Mouse (Mus musculus): Measurements from ENCODE around the gene Zfp143. TPM values are rescaled to one million over a fixed set of nuclear protein-coding genes. Genes with fewer than 3 reads are reported as not detected.
"Not testable (repeated sequence)": the region's sequence is repeated elsewhere in the genome, so short reads cannot be mapped to it uniquely, and the experiment has no call there.

Gene Zfp143
- total RNA-seq (2022) = 10 to 100 TPM in 3 of 4 experiments, 1 to 10 TPM in 1; 9.7 to 13.4 (median 11.9) TPM

DNA sequence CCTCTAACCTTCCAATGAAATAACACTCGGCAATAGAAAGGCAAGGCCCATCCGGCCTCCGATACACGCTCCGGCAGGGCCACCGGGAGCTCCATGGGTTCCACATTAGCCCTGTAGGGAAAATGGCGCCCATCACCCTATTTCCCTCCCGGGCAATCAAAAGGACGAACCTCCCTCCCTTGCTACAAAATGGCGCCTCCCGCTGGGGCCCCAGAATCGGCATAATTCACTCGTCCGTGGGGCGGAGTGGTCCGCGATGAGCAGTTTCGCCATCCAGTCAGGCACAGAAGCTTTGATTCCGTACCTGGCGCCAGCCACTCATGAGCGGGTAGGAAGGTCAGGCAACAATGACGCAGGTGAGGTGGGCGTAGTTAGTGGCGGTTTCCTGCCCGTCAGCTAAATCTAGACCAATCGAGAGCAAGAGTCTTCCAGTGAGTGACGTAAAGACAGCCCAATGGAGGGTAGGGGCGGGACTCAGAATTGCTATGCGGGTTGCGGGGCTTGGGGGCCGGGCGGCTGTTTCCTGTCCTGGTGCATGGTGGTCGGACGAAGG, at the start of gene Zfp143:
Gene Zfp143, plus strand, starts transcription at position 19 of the 553 bp plus-strand sequence.
- DNase-seq (ENCODE audit: low spot score in 2 of 2) = peak; percentile 100

DNA sequence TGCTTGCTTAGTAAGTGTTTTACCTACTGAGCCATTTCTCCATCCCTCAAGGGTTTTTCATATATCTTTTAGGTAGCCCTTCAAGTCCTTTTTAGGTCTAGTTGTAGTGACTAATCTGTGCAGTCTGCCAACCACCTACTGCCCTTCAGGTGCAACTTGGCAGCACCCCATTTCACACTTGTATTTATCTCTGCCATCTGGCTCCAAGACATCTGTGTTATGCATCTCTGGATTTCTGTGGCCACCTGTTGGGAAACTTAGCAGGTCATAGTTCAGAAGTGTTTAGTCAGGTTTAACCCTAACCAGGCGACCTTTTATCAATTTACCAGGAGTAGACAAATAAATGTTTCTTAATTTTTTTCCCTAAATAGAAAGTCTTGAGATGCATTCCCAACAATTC, 49.6 kb upstream of the Zfp143 start:
- DNase-seq (ENCODE audit: low spot score in 2 of 2) = no peak

DNA sequence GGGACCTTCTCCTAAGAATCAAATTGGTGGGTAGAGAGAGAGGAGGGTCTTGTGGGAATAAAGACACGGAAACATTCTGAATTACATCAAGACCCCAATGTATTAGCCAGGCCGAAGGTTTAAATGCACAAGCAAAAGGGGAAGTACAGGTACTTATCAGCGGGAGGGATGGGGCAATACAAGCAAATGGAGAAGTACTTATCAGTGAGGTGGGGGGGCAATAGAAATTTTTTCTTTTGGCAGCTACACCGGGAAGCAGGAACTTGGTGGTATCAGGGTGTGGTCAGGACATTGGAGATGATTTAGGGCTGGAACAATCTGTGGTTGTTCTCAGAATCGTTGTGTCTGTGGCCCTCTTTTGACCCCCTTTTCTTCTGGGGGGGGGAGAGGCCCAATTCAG, 46.7 kb upstream of the Zfp143 start:
- DNase-seq (ENCODE audit: low spot score in 2 of 2) = no peak

DNA sequence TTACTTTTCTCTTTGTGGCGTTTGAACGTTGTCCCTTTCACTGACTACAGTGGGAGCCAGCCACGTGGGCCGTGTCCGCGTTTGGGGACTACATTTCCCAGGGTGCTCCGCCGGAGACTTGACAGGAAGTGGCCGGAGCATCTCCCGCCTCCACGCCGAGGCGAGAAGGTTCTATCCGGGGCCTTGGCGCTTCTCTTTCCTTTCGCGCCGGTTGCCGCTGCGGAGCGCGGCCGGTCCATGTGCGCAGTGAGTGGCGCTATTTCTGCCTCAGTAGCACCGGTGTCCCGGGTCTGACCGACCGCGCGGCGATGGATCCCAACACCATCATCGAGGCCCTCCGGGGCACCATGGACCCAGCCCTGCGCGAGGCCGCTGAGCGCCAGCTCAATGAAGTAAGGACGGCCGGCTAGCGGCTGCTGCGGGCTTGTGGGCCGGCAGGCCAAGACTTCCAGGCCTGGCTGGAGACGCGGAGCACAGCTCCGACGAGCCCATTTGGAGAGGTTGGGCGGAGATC, 42.8 kb upstream of the Zfp143 start, which contains the start of gene Ipo7:
Gene Ipo7, plus strand, starts transcription at position 158 of the 514 bp plus-strand sequence.
- DNase-seq (ENCODE audit: low spot score in 2 of 2) = peak; percentile 91

DNA sequence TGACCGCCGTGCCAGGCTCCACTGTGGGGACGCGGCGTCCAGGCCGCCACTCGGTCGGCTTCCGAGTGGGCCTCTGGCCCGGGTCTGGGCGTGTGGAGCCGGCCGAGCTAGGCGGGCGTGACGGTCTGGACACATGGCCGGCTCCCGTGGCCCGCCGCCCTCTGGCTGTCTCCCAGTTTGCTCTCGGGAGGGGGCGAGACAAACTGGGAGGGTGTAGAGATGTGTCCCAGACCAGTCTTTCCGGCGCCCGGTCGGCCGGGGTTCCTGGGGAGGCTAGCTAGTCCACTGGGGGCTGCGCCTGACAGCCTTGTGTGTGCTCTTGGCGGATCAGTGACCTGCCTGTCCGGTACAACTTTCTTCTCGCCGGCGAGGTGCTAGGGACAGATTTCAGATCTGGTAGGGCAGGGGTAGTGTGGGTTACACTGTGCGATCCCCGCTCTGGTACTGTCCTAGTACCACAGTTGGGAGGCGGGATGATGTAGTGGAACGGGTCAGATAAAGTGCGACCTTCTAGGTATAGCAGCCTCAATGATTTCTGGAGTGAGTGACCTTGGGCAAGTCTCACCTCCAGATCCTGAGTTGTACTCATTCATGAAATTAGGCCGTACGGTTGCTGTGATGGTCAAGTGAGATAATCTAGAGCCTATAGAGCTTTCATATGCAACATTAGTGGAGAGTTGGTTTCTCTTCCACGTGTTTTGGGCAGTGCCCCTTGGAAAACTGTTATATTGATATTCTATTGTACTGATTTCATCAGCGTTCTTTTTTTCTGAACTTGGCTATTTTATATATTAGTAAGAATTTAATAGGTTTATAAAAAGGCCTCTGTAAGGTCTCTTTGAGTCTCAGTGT, 42.2 kb upstream of the Zfp143 start:
- DNase-seq (ENCODE audit: low spot score in 2 of 2) = peak; percentile 15 to 19

DNA sequence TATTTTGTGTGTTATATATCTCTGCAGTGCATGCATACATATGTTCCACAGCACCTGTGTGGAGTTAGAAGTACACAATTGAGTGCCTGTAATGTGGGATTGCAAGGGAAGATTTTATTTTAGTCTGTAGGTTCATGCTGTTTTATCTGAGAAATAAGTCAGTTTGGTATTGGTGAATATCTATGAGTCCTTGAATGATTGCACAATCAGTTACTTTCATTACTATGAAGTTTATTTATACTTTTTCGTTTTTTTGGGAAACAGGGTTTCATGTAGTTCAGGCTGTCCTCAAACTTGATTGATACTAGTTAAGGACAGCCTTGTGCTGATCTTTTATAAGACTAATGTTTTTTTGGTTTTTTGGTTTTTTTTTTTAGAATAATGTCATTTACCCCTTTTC, 37.5 kb upstream of the Zfp143 start:
- no peak for DNase-seq (ENCODE audit: low spot score in 2 of 2)

DNA sequence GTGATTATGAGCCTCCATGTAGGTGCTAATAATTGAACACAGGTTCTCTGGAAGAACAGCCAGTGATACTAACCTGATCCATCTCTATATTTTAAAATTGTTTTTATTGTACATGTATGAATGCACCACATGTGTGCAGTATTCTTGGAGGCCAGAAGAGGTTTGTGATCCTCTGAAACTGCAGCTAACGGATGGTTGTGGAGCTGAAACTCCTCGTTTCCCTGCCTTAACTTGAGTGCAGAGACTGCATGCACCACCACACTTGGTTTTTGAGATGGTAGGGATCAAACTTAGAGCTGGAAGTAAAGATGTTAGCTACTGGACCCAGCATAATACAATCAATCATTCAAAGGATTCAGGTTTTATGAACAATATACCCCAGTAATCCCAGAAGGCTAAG, 34.4 kb upstream of the Zfp143 start:
- DNase-seq (ENCODE audit: low spot score in 2 of 2) = no peak

DNA sequence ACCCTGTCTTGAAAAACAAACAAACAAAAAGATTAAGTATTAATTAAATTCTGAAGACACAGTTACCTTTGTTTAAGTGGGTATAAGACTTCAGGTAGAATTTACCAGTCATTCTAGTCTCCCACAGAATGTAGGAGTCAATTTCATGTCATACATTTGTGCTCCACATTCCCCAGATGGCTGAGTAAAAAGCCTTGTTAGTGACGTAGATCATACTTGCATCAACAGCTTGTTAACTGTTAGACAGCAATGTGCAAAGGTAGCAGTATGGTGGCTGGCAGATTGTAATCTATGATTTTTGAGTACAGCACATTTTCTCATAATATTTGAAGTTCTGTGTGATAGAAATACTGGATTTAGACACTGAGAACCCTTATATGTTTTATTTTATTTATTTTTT, 32.2 kb upstream of the Zfp143 start:
- no peak for DNase-seq (ENCODE audit: low spot score in 2 of 2)

DNA sequence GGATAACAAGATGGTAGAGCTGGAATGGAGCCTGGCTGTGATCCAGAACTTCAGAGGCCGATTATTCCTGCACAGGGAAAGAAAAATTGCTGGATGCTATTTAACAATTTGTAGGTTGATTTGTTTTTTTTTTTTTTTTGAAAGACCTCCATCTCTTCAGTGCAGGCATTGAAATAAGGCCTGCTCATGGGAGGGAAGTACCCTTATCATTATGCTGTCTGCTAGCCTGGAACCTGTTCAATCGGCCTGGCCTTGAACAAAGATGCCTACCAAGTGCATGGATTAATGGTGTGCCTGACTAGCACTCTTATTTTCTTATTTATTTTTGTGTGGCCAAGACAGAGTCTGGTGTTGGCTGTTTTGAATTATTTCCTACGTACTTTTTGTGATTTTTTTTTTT, 30.7 kb upstream of the Zfp143 start:
- DNase-seq (ENCODE audit: low spot score in 2 of 2) = no peak

DNA sequence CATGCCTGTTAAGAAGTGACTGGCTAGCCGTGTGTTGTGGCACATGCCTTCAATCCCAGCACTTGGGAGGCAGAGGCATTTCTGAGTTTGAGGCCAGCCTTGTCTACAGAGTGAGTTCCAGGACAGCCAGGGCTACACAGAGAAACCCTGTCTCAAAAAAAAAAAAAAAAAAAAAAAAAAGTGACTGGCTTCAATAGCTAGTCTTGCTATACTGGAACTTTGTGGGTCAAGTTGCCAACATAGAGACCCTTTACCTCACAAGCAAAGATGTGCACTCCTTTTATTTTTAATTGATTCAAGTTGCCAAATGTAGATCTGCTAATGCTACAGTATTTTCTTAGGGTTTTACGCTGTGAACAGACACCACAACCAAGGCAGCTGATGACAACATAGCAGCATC, 3.3 kb upstream of the Zfp143 start:
- not testable (repeated sequence) for DNase-seq (ENCODE audit: low spot score in 2 of 2)

DNA sequence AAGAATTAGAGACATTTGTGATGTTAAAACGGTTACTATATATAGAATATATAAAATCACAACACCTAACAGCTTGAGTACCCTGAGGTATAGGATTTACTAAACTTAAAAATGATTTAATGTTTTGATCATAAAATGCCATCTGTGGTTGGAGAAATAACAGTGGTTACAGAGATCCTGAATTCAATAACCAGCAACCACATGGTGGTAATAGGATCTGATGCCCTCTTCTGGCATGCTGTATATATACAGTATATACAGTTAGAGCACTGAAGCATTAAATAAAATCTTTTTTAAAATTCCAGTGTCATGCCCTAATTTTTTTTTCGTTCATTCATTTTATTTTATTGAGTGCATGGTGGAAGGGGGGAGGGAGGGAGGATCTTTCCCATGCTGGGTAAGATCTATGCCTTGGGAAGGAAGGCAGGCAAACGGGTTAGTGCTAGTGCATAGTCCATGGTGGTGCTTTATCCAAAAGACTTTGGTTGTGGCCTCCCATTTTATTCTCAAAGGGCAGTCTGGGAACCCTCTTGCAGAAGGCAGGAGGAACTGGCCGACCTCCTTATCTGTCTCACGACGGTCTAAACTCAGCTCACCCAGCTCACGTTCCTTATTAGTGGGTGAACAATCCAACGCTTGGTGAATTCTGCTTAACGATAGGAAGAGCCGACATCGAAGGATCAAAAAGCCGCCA, 1.8 kb upstream of the Zfp143 start:
- no peak for DNase-seq (ENCODE audit: low spot score in 2 of 2)

DNA sequence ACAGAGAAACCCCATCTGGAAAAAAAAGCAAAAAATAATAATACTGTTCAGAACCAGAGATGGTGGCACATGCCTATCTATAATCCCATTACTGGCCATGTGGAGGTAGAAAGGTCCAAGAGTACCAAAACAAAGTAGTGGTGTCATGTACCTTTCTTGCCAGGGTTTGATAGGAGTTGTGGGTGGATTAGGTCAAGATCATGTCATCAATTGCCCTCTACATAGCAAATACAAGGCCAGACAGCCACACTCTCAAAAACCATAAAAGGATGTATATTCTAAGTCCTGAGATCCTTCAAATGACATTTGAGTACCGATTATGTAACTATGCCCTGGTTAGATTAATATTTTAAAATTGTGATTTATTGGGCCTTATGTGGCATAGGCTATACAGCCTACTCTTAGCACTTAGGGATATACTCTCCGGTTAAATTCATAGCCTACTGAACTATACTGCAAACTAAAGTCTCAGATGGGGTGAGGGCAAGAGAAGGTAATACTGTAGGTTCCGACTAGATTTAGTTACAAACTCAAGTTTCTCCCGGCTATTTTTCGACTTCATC, 830 bp upstream of the Zfp143 start:
- no peak for DNase-seq (ENCODE audit: low spot score in 2 of 2)

DNA sequence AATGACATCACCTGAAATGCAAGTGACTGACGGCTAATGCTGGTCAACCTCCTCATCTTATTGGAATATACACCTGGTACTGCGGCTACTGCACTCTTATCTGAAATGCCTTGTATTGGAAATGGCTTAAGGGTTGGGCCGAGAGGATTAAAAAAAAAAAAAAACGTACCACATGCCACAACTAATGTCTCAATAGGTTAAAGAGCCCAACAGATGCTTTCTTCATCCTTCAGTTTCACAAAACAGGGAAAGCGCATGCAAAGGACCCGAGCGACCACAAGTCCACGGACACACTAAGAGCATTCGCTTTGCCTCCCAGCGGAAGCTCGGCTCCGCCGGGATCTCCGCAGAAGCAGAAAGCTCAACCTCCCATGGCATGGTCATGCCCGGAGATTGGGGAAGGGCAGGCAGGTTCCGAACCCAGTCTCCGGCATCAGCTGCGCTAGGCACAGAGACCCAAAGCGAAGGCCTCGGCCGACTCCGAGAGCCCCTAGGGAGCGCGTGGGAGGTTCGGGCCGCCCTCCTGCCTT, 283 bp upstream of the Zfp143 start:
- no peak for DNase-seq (ENCODE audit: low spot score in 2 of 2)

DNA sequence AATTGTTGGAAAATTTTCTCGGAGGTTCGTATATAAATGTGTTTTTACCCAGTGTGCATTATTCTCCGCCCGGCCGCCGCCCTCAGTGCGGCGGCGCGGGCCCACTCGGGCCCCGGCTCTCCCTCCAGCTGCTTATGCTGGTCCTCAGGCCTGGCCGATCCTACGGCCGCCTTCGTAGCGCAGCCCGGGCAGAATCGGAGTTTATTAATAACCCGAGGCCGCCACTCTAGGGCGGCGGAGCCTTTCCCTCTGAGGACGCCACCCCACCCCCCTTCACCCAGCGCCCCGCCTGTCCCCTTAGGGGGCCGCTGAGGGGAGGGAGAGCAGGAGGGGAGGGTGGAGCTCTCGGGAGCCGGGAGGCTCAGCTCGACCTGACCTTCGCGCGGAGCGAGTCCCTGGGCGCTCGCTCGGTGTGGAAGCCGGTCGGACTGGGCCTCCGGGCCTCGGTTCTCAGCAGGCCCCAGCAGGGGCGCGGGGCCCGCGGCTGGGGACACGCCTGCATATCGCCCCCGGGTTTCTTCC, 796 bp downstream of the Zfp143 start:
- peak; percentile 72 to 78 for DNase-seq (ENCODE audit: low spot score in 2 of 2)

DNA sequence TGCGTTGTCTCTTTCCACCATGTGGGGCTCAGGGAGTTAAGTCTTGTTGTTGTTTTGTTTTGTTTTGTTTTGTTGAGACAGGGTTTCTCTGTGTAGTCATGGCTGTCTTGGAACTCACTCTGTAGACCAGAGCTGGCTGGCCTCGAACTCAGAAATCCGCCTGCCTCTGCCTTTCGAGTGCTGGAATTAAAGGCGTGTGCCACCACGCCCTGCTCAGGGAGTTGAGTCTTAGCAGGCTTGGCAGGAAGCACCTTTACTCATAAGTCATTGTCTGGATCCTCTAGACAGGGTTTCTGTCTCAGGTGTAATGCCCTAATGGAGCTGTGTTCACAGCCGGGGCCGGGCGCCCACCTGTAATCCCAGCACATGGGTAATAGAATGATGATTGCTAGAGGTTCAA, 2.7 kb downstream of the Zfp143 start:
- no peak for DNase-seq (ENCODE audit: low spot score in 2 of 2)

DNA sequence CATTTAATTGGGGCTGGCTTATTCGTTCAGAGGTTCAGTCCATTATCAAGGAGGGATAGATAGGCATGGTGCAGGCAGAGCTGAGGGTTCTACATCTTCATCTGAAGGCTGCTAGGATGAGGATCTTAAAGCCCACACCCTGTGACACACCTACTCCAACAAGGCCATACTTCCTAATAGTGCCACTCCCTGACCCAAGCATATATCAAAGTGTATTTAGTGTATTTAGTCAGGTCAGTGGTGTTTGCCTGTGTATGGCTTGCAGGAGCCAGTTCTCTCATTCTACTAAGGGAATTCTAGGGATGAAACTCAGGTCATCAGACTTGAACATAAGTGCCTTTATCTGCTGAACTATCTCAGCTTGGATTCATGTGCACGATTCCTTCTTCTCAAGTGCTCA, 8.1 kb downstream of the Zfp143 start:
- DNase-seq (ENCODE audit: low spot score in 2 of 2) = no peak

DNA sequence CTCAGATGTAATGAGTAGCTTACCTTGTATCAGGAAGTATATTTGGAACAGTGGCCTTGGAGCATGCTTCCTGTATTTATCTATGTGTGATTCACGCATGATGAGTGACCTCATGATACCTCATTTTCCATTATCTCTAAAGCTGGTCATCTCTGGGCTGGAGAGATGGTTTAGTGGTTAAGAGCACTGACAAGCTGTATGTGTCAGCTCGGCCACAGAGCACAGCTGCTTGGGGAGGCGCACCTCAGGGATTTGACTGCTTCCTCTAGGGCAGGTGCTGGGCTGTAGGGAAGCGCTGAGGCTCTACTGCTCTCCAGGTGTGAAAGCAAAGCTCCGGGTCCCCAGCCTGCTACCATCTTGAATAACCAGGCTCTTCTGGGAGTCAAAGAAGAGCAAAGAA, 17.2 kb downstream of the Zfp143 start:
- DNase-seq (ENCODE audit: low spot score in 2 of 2) = no peak

DNA sequence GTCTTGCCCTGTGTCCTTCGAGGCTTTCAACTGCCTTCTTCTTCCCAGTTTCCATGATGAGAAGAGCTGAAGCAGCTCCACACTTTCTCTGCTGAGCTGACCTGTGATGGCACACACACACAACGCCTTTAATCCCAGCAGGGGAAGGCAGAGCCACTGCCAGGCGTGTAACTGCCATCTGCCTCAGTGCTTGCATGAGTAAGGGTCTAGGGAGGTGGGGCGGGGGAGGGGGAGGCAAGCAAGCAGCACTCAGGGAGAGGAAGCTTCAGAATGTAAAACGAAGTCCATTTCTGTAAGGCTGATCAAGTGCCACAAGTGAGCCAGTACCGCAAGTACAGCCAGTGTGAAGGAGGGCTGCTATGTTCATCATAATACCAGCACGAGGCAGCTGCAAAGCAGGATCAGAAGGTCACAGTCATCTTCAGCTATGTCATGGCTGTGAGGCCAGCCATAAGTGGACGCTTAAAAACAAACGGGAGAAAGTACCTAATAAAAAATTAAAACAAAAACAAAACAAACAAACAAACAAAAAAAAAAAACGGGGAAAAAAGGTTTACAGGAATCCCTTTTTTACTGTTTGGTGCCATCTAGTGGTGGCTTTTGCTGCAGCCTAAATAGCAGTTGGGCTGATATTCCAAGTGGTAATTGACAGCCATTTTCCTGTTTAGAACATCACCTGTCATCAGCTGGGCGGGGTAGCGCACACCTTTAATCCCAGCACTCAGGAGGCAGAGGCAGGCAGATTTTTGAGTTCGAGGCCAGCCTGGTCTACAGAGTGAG, 22.6 kb downstream of the Zfp143 start:
- DNase-seq (ENCODE audit: low spot score in 2 of 2) = peak in 1 of 2 experiments; percentile 27

DNA sequence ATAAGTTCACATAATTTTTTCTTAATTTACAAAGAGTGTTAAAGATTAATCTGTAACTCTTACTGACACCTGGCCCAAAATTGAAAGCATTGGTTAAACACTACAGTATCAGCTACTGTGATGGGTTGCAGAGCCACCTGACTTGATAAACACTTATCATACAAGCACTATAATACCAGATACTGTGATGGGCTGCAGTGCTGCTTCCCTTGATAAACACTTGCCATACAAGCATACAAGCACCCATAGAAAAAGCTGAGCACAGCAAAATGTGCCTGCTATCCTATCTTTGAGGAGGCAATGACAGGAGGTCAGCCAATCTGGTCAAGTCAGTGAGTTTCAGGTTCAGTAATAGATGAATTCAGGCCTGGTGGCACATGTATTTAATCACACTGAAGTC, 24.2 kb downstream of the Zfp143 start:
- DNase-seq (ENCODE audit: low spot score in 2 of 2) = no peak

DNA sequence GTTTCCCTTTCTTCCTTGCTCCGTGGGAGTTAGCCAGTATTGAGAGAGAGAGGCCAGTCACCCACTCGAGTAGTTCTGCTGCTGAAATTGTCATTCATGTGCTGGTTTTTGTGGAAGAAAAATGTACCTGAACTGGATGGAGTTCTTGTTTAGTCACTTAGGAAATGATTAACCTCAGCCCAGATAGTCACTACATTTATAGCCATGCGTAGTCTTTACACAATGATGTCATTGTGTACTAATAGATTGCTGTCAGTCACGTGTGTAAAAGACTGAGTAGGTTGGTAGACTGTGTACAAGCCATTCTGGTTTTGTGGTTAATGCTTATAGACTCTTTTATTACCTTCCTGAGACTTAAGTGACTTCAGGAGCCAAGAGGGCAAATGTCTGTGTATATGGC, 26.9 kb downstream of the Zfp143 start:
- no peak for DNase-seq (ENCODE audit: low spot score in 2 of 2)

DNA sequence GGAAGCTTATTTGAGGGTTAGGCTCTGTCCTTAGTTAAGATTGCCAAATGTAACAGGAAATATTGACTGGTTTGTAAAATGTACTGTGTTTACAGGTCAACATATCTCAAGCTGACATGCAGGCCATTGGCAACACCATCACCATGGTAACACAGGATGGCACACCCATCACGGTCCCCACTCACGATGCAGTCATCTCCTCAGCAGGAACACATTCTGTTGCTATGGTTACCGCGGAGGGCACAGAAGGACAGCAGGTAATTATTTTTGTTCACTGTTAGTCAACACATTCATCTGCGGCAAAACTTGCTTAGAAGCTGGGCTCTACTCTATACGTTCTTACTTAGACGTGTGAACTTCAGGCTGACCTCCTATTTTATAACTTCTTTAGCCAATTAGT, 30.7 kb downstream of the Zfp143 start:
- DNase-seq (ENCODE audit: low spot score in 2 of 2) = peak in 1 of 2 experiments; percentile 28

Data from layer of hippocampus, adult 8-10 months (tissue).